Mouse (Mus musculus): ENCODE results near the gene Abr. TPM values are rescaled to one million over a fixed set of nuclear protein-coding genes. Genes with fewer than 3 reads are reported as not detected.
A peak's percentile ranks its signal among the peaks of the same experiment; 100 is the strongest.

Gene Abr
- total RNA-seq, 2 experiments from 2014 or later: 29.4 to 34.3 TPM

DNA sequence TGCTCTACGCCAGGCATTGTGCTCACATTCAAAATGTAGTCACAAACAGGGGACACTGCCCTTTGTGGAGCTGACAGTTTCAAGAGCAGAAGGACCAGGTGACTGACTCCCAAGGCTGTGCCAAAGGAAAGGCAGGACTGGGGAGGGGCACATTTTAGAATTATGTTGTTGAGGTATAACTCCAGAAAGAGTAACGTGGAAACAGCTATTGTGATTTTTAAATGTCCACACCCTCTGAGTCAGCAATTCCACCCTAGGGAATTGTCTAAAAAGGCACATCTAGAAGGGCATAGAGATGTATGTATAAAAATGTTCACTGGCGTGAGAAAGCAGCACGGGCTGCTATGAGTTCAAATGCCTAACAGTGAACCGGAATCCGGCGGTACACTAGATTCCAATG is 122.5 kb downstream of the Abr start:
- no peak for DNase-seq
- intact Hi-C loops (cut with DNase I): loop anchor here (5.0 kb wide), 1 partner anchor 82 kb away; no protein-coding TSS in a partner anchor

DNA sequence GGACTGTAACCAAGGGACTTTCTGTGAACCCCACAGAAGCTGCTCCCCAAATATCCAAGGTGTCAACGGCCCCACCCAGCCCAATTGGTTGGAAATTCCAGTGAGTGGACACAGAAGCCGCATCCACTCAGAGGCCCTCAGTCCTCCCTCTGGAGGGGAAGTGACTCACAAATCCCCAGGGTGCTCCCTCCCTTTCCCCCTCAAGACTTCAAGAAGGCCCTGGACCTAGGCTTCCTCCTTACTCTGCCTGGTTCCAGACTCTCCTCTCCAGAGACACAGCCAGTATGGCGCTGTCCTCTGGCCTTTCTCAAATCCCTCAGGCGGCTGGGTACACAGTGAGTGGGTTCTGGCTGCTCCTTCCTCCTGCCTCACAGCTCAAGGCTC is 124.4 kb downstream of the Abr start:
- peak in 1 of 2 experiments; percentile 53 for DNase-seq

DNA sequence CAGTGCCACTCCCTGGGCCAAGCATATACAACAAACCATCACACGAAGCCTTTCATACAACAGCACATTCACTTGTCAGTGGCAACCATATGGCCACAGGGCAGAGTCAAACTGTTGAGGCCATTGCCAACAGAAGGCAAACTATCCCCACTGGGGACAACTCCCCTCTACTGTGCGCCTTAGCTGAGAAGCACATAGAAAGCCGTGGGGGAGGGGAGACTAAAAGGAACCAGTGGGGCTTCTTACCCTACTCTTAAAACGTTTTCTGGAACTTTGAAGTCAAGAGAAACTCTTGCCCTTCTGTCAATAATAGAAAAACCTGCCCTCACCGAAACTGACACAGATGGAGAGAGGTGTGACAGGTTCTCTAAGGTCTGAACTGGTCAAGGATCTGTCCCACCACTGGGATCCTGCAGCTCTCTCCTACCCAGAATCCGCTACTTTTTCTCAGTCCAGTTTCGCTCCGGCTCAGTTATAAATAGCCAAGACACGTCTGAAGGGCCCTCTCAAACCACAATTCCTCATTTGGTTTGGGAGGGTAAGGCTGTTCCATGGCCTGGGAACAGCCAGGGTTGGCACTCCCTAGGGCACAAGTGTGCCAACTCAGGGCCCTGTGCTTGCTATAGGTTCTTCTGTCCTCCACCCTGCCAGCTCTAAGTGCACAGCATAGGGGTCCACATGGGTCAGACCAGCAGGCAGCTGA is 124.9 kb downstream of the Abr start:
- no peak for DNase-seq
- intact Hi-C loops (cut with DNase I): loop anchor here (5.0 kb wide), 1 partner anchor 80 kb away; no protein-coding TSS in a partner anchor

More for the DNA sequence above, 124.4 kb downstream of the Abr start:
- intact Hi-C loops (cut with DNase I): loop anchor here (5.0 kb wide), 1 partner anchor 80 kb away; no protein-coding TSS in a partner anchor

GRCm38 (mm10) chr11:76496086-76496771 is 125.9 kb downstream of the Abr start:
- no peak for DNase-seq
- intact Hi-C loops (cut with DNase I): loop anchor here (5.0 kb wide), 1 partner anchor 79 kb away; no protein-coding TSS in a partner anchor

GRCm38 (mm10) chr11:76495127-76496028 is 126.7 kb downstream of the Abr start:
- no peak for DNase-seq
- intact Hi-C loops (cut with DNase I): loop anchor here (5.0 kb wide), 1 partner anchor 78 kb away; no protein-coding TSS in a partner anchor

GRCm38 (mm10) chr11:76494360-76495126 is 127.6 kb downstream of the Abr start:
- intact Hi-C loops (cut with DNase I): loop anchor here (1.0 to 5.0 kb wide), 2 partner anchors 38 to 77 kb away; no protein-coding TSS in a partner anchor
- DNase-seq: peak; percentile 91 to 92

- intact Hi-C loops (cut with DNase I): loop anchor here (1.0 kb wide), 1 partner anchor 38 kb away; no protein-coding TSS in a partner anchor
- DNase-seq: no peak
These were observed 128.3 kb downstream of the Abr start for GRCm38 (mm10) chr11:76493811-76494274.

DNA sequence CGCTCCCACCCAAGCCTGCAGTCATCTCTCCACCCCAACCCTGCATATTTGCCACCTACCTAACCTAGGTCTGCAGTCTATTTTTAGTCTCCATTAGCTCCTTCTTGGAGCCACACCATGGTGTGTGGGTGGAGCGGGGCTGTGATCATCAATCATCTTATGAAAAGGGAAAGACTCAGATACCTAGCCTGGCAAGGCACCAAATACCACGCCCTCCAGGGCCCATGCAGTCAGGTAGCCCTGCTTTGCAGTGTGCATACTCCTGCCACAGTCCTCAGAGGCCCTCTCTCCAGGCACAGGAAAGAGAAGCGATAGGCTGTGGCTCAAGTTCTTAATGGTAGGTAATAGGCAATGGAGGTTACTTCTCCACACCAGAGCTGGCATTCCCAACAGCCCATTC is 128.9 kb downstream of the Abr start:
- intact Hi-C loops (cut with DNase I): no loop called here
- DNase-seq: no peak

DNA sequence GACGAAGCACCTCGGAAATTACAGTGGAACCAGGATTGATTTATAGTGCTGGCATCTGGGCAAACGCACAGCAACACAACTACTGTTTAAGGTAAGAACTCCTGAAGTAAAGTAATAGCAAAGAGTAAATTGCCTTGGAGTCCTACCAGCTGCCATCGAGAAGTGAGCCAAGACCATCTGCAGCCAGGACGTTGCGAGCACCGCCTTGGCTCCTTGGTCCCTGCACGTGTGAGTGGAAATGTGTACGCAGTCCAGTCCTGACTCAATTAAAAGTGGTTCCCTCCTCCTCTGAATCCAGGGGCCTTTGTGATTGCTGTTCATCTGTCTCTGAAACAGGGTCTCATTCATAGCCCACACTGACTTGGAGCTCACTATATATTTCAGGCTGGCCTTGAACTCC is 130.3 kb downstream of the Abr start:
- intact Hi-C loops (cut with DNase I): no loop called here
- DNase-seq: no peak

DNA sequence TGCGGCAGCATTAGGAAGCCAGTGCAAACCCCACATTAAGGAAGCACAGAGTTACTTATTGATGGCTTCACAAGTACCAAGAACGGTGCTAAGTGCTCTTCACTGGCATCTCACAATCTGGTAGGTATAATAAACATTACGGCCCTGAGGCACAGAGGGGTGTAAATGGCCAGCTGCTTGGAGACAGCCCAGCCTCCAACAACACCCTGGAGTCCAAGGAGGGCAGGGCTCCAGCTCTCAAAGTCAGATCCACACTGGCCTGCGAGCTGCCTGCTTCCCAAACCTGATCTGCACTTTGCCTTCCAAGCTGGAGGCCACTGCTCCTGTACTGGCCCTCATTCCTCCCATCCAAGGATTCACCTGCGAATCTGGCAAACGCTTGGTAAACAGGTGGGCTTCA is 132.7 kb downstream of the Abr start:
- no peak for DNase-seq
- intact Hi-C loops (cut with DNase I): no loop called here

- DNase-seq: no peak
- intact Hi-C loops (cut with DNase I): no loop called here
These were observed 135.1 kb downstream of the Abr start for GRCm38 (mm10) chr11:76487024-76487423.

- no peak for DNase-seq
- intact Hi-C loops (cut with DNase I): no loop called here
These were observed 138.1 kb downstream of the Abr start for GRCm38 (mm10) chr11:76484033-76484432.

DNA sequence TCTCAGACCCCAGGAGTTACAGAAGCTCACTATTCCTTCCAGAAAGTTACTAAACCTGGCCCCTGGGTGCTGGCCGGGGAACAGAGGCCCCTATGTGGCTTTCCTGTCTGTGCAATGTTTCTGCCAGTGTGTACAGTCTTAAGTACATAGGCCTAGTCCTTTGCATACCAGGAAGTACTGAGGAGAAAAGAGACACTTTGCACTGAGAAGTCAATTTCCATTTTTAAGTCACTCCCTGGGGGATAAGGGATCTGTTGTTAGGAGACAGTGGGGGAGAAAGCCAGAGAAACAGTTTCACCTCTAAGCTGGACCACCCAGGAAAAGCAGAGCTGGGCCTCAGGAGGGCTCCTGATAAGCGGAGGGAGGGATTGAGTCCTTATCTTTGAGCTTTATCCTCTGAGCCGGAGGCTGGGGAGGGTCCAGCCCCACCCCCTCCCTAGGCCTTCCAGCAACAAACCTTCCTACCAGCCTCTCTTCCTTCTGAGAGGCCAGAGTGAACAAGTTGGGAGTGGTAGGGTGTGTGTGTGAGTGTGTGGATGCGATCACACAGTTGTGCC is 138.9 kb downstream of the Abr start:
- intact Hi-C loops (cut with DNase I): no loop called here
- no peak for DNase-seq

- intact Hi-C loops (cut with DNase I): no loop called here
- no peak for DNase-seq
These were observed 139.4 kb downstream of the Abr start for GRCm38 (mm10) chr11:76482697-76483096.

DNA sequence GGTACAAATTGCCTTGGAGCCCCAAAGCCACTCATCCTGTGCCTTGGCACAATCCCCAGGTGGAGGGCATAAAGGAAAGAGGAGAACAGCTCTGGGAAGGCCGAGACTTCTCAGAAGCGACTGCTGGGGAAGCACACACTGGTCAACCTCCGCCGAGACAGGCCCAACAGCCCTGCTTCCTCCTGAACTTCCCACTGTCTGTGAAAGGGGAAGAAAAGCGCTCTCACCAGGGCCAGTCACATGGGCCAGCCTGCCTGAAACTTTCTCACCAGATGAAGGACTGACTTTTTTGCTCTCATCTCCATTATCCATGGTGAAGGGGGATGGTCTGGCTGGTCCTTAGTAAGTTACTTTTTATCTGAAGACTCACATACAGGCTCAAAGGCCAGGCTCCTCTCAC is 139.9 kb downstream of the Abr start:
- DNase-seq: no peak
- intact Hi-C loops (cut with DNase I): no loop called here

GRCm38 (mm10) chr11:76479729-76480128 is 142.4 kb downstream of the Abr start:
- no peak for DNase-seq
- intact Hi-C loops (cut with DNase I): no loop called here

- DNase-seq: no peak
- intact Hi-C loops (cut with DNase I): no loop called here
These were observed 143.1 kb downstream of the Abr start for GRCm38 (mm10) chr11:76478676-76479655.

- intact Hi-C loops (cut with DNase I): no loop called here
- no peak for DNase-seq
These were observed 145.0 kb downstream of the Abr start for GRCm38 (mm10) chr11:76477095-76477525.
